Mouse (Mus musculus): ENCODE data around the gene Dync2li1. TPM values are rescaled to one million over a fixed set of nuclear protein-coding genes. Genes with fewer than 3 reads are reported as not detected.

Dync2li1 gene
- 3.3 and 3.5 TPM in 2 replicates for polyA plus RNA-seq (2012)

GRCm38 (mm10) chr17:84626276-84626856 is at the start of gene Dync2li1:
TSS of gene Dync2li1 (plus strand) at chr17:84626496.

GRCm38 (mm10) chr17:84675951-84676366 is 49.7 kb downstream of the Dync2li1 start, which contains the start of gene Abcg8:
TSS of gene Abcg8 (plus strand) at chr17:84676302.

DNA sequence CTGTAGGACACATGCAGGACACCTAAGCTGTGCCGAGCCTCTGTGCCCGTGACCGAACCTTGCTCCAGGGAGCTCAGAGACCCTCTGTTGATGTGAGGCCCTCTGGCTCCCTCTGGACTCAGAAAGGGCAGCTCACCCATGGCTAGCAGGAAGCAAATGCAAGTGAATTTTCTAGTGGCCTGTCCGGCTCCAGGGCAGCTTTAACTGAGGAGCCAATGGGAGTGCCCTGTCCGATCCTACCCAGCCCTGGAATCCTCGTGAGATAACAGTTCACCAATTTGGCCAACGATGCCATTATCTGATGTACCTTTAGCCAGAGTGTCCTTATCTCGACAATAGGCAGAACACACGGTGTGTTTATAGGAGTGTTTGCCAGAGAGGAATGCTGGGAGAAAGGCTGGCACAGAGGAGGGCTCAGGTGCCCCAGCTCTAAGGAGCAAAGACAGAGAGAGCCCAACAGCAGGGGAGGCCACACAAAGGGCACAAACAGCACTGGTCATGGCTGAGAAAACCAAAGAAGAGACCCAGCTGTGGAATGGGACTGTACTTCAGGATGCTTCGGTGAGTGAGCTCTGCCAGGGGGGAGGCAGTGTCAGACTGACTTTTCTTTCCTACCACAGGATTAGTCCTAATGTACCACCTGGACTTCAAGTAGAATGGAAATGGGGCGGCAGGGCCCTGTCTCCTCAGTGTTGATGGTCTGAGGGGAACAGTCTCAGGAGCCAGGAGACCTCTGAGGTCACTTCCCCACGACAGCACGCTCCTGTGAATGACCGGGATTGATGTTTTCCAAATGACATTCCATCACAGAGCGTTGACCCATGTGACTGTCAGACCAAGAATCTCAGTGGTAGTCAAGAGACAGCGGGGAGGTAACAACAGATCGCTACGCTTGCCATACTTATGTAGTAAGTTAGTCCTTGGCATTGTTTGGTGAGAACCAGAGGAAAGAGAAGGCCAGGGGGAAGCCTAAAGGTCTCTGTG is 56.7 kb downstream of the Dync2li1 start, which contains the start of gene Abcg5:
Gene Abcg5, minus strand, starts transcription at position 278 of the 984 bp plus-strand sequence.

Other genes starting within 250 kb of the Dync2li1 start
- gene Thada, start 160.3 kb upstream of the Dync2li1 start, polyA plus RNA-seq (2012), result 2.2 and 2.9 TPM in 2 replicates
- gene Plekhh2, start 114.6 kb upstream of the Dync2li1 start, polyA plus RNA-seq (2012), result 0.02 and 0.07 TPM in 2 replicates
- not detected in 2 replicates for gene Abcg8, start 49.8 kb downstream of the Dync2li1 start, polyA plus RNA-seq (2012)
- gene Abcg5, start 56.5 kb downstream of the Dync2li1 start, polyA plus RNA-seq (2012), result not detected in 2 replicates
- 6.9 and 7.4 TPM in 2 replicates for gene Lrpprc, start 164.3 kb downstream of the Dync2li1 start, polyA plus RNA-seq (2012)

Measured in megakaryocyte-erythroid progenitor cell, adult 5 weeks (primary cell).